Mouse (Mus musculus) forebrain, embryonic 14.5 days (tissue): ENCODE data around the gene Slc51a. TPM values are rescaled to one million over a fixed set of nuclear protein-coding genes. Genes with fewer than 3 reads are reported as not detected.

Source experiments
- ATAC-seq: fragments of 200-750 bp; cut with Nextera tagmentation; 2 replicates; pipeline ENCODE4 v1.8.0; 2017; ENCODE audit warnings: mild to moderate bottlenecking, moderate library complexity
- DNase-seq: peaks from one replicate; pipeline ENCODE4 v3.0.0-alpha.2; 2015; ENCODE audit warnings: low spot score
- H3K27ac ChIP-seq: fragments of 300-500 bp; sonication (generic); 2 replicates; pipeline ENCODE4 v1.5.1; 2014; ENCODE audit warnings: low read depth, mild to moderate bottlenecking, control low read depth, low read length, moderate library complexity
- H3K27me3 ChIP-seq: fragments of 300-500 bp; sonication (generic); replicated peaks from 2 replicates; pipeline ENCODE4 v1.6.1; 2014; ENCODE audit warnings: low read length, control low read depth, mixed read lengths; ENCODE audit not compliant: control insufficient read depth, insufficient read depth
- H3K36me3 ChIP-seq: fragments of 300-500 bp; sonication (generic); 2 replicates; pipeline ENCODE4 v1.6.1; 2014; ENCODE audit warnings: low read length, control low read depth; ENCODE audit not compliant: control insufficient read depth, insufficient read depth
- H3K4me1 ChIP-seq: fragments of 300-500 bp; sonication (generic); 2 replicates; pipeline ENCODE4 v1.6.1; 2014; ENCODE audit warnings: antibody characterized with exemption, low read length, control low read depth; ENCODE audit not compliant: control insufficient read depth, insufficient read depth
- H3K4me2 ChIP-seq: fragments of 300-500 bp; sonication (generic); 2 replicates; pipeline ENCODE4 v1.6.1; 2014; ENCODE audit warnings: mild to moderate bottlenecking, control low read depth, low read length
- H3K4me3 ChIP-seq: fragments of 300-500 bp; sonication (generic); 2 replicates; pipeline ENCODE4 v1.5.1; 2014; ENCODE audit warnings: low read depth, low read length, control low read depth
- H3K9ac ChIP-seq: fragments of 300-500 bp; sonication (generic); 2 replicates; pipeline ENCODE4 v1.6.1; 2014; ENCODE audit warnings: mild to moderate bottlenecking, low read length, control low read depth, moderate library complexity
- H3K9me3 ChIP-seq: fragments of 300-500 bp; sonication (generic); replicated peaks from 2 replicates; pipeline ENCODE4 v1.6.1; 2016; ENCODE audit warnings: low read length, control low read depth, mixed read lengths; ENCODE audit not compliant: control insufficient read depth
- WGBS: fragments of 180-500 bp; shearing (Covaris S2); extraction: QIAGEN DNeasy Blood & Tissue Kit; methylation state at CpG from one replicate; pipeline ENCODE4 v1.1.7; 2014; 5-methylcytosine and 5-hydroxymethylcytosine counted together
- polyA plus RNA-seq: library from polyadenylated mRNA; unstranded; fragments of >200 nt; fragmentation: Nextera tagmentation; extraction: Ambion mirVana; gene quantifications from 2 replicates; pipeline ENCODE4 v1.2.1, GENCODE M21; 2014

The Slc51a gene
- polyA plus RNA-seq, 1 experiment from 2014 or later, result 0.20 TPM

- no peaks in the 10 kb centered on the region for H3K27me3 ChIP-seq
- H3K9me3 ChIP-seq, result no peaks in the 10 kb centered on the region
- no peak overlapping the region for H3K27ac ChIP-seq
- H3K4me2 ChIP-seq, result no peak overlapping the region
- peaks cover 13% of the 10 kb centered on the region; the same call in 1 of the 2 replicates for H3K36me3 ChIP-seq
- no peaks in the 10 kb centered on the region for H3K4me1 ChIP-seq
- ATAC-seq (no peak), DNase-seq (no peak)
- 93% methylated on average over 5 of the region's 5 CpGs for WGBS
- no peak overlapping the region for H3K4me3 ChIP-seq
- no peak overlapping the region for H3K9ac ChIP-seq
Measured at GRCm38 (mm10) chr16:32461713-32462112, 26.0 kb downstream of the Slc51a start.

DNA sequence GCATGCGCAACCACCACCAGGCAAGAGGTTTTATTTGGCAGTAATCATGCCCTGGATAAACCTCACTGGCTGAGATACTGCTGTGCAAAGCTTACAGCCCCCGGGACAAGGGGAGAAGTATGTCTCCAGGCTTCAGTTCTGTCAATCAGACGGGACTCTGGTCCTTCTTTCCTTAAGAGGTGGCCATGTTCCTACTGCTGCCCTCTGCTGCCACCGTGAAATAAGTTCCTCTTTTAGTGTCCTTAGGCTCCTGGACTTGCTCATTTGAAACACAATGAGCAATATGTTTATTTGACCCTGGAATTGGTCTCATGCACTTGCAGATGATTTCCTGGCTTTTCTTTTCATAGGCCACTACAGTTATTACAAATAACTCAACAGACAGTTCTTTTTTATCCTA lies 27.2 kb downstream of the Slc51a start:
- Histone ChIP-seq H3K4me1 (no peaks in the 10 kb centered on the region), H3K4me3 (no peak overlapping the region), H3K9ac (no peak overlapping the region), H3K4me2 (no peak overlapping the region), H3K36me3 (peaks cover 20% of the 10 kb centered on the region; the same call in 1 of the 2 replicates), H3K27ac (no peak overlapping the region), H3K9me3 (no peaks in the 10 kb centered on the region), H3K27me3 (no peaks in the 10 kb centered on the region)
- ATAC-seq (no peak), DNase-seq (no peak)
- 65% methylated on average over 4 of the region's 4 CpGs for WGBS

DNA sequence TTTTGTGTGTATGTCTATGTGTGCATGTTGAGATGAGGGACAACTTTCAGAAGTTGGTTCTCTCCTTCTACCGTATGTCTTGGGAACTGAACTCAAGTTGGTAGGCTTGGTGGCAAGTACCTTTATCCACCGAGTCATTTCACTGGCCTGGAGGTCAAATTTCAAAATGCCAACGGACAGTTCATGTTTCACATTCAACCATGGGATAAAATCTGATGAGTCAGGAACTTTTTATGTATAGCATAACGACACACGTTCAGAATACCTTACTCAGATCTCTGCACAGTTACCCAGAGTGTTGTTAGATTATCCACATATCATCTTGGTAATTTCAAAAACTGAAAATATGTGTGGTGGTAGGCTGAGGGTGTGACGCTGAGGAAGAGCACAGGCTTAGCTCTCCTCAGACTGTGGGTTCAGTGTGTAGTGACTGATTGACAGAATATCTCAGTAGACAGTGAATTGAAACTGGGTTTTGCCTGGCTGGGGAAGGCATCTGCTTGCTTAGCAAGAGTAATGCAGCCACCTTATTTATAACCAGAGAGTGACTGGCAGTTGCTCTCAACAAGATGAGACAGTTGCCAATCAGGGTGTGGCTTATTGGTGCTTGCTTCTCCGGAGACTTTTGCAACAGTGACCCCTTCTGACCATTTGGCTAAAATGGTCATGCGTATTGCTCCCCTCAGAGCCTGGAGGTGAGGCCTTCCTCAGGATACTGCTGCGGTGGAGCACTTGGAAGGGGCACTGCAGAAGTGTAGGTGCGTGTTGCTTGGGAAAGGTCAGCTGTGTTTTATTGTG lies 29.9 kb downstream of the Slc51a start:
- Histone ChIP-seq H3K4me3 (no peak overlapping the region), H3K27me3 (no peaks in the 10 kb centered on the region), H3K4me2 (no peak overlapping the region), H3K9me3 (no peaks in the 10 kb centered on the region), H3K9ac (no peak overlapping the region), H3K36me3 (peaks cover 21% of the 10 kb centered on the region), H3K4me1 (no peaks in the 10 kb centered on the region), H3K27ac (no peak overlapping the region)
- 71% methylated on average over 10 of the region's 10 CpGs for WGBS
- ATAC-seq (no peak), DNase-seq (peak; percentile 49)

DNA sequence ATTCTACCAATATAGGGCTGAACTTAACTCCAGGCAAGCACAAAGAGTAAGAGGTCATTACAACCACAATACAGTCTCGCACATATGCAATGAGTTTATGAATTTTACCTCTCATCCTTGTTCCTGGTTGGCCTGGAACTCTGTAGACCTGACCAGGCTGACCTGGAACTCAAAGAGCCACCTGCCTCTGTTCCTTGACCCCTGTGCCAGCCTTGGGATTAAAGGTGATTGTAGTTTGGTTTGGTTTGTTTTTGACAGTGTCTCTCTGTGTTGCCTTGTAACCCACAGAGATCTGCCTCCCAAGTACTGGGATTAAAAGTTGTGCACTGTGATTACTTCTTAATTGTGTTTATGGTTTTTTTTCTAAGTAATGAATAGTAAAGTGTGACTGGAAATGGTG lies 30.9 kb downstream of the Slc51a start:
- ATAC-seq (no peak), DNase-seq (no peak)
- Histone ChIP-seq H3K4me2 (no peak overlapping the region), H3K4me3 (no peak overlapping the region), H3K9ac (no peak overlapping the region), H3K27ac (no peak overlapping the region), H3K9me3 (no peaks in the 10 kb centered on the region), H3K27me3 (no peaks in the 10 kb centered on the region), H3K36me3 (peaks cover 28% of the 10 kb centered on the region), H3K4me1 (no peaks in the 10 kb centered on the region)
- WGBS, result 91% methylated on average over 1 of the region's 1 CpGs

DNA sequence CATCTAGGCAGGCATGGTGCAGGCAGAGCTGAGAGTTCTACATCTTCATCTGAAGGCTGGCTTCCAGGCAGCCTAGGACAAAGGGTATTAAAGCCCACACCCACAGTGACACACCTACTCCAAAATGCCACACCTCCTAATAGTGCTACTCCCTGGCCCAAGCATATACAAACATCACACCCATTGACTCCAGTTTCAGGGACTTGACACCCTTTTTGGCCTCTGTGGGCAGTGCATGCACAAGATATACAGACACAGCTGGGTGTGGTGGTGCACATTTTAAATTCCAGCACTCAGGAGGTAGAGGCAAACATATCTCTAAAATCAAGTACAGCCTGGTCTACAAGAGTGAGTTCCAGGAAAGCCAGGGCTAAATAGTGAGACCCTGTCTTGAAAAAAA lies 31.6 kb downstream of the Slc51a start:
- Histone ChIP-seq H3K4me3 (no peak overlapping the region), H3K9me3 (no peaks in the 10 kb centered on the region), H3K9ac (no peak overlapping the region), H3K4me2 (no peak overlapping the region), H3K36me3 (peaks cover 31% of the 10 kb centered on the region), H3K27ac (no peak overlapping the region), H3K4me1 (no peaks in the 10 kb centered on the region), H3K27me3 (no peaks in the 10 kb centered on the region)
- ATAC-seq, result no peak
- no peak for DNase-seq

GRCm38 (mm10) chr16:32454646-32455045 lies 33.0 kb downstream of the Slc51a start:
- Histone ChIP-seq H3K4me3 (no peak overlapping the region), H3K36me3 (peaks cover 31% of the 10 kb centered on the region), H3K27ac (no peak overlapping the region), H3K27me3 (no peaks in the 10 kb centered on the region), H3K9me3 (no peaks in the 10 kb centered on the region), H3K4me2 (no peak overlapping the region), H3K4me1 (no peaks in the 10 kb centered on the region), H3K9ac (no peak overlapping the region)
- no peak for DNase-seq
- ATAC-seq, result no peak
- WGBS, result 91% methylated on average over 5 of the region's 5 CpGs

GRCm38 (mm10) chr16:32453102-32453501 lies 34.6 kb downstream of the Slc51a start:
- no peak overlapping the region for H3K9ac ChIP-seq
- H3K27ac ChIP-seq, result no peak overlapping the region
- H3K4me1 ChIP-seq, result no peaks in the 10 kb centered on the region
- ATAC-seq, result no peak
- peaks cover 31% of the 10 kb centered on the region for H3K36me3 ChIP-seq
- no peak for DNase-seq
- no peaks in the 10 kb centered on the region for H3K27me3 ChIP-seq
- H3K9me3 ChIP-seq, result no peaks in the 10 kb centered on the region
- H3K4me2 ChIP-seq, result no peak overlapping the region
- WGBS, result 96% methylated on average over 8 of the region's 8 CpGs
- H3K4me3 ChIP-seq, result no peak overlapping the region

DNA sequence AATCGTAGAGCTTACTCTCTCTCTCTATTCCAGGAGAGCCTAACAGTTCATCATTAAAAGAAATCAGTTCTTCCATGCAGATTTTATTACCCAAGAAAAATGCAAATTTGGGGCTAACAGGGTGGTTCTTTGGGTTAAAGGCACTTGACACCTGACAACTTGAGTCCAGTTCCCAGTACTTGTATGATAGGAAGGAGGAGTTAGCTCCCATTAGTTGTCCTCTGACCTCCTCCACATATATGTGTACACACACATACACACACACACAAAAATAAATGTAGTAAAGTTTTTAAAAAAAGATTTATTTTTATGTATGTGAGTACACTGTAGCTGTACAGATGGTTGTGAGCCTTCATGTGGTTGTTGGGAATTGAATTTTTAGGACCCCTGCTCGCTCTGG lies 37.5 kb downstream of the Slc51a start:
- Histone ChIP-seq H3K9ac (no peak overlapping the region), H3K9me3 (no peaks in the 10 kb centered on the region), H3K36me3 (peaks cover 19% of the 10 kb centered on the region), H3K4me2 (no peak overlapping the region), H3K27ac (no peak overlapping the region), H3K27me3 (no peaks in the 10 kb centered on the region), H3K4me1 (no peaks in the 10 kb centered on the region), H3K4me3 (no peak overlapping the region)
- 96% methylated on average over 2 of the region's 2 CpGs for WGBS
- ATAC-seq (no peak), DNase-seq (no peak)

DNA sequence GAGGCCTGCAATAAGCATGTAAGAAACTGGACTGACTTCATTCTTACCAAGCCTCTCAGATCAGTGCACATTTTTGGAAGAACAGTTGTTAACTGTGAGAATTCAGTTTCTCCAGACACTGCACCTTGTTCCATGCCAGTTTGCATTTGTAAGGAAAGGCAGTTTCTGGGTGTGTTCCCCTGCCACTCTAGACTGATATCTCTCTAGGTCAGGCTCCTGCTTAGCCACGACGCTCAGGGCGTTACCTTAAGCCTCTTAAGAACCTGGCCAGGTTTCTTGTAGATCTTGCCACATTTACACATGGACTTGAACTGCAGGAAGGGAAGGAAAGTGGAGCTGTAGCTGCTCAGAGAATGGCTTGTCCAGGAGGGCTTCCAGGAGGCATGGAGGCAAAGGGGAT lies 38.0 kb downstream of the Slc51a start:
- 90% methylated on average over 3 of the region's 3 CpGs for WGBS

More for the DNA sequence above, 38.0 kb downstream of the Slc51a start:
- no peaks in the 10 kb centered on the region for H3K27me3 ChIP-seq
- H3K27ac ChIP-seq, result no peak overlapping the region
- H3K4me1 ChIP-seq, result no peaks in the 10 kb centered on the region
- peaks cover 19% of the 10 kb centered on the region for H3K36me3 ChIP-seq
- H3K9ac ChIP-seq, result no peak overlapping the region
- ATAC-seq (no peak), DNase-seq (no peak)
- no peaks in the 10 kb centered on the region for H3K9me3 ChIP-seq
- H3K4me3 ChIP-seq, result no peak overlapping the region
- no peak overlapping the region for H3K4me2 ChIP-seq
